Mouse (Mus musculus): Measurements from ENCODE around the gene Trappc5. TPM values are rescaled to one million over a fixed set of nuclear protein-coding genes. Genes with fewer than 3 reads are reported as not detected.

Gene Trappc5
- 28.9 and 29.9 TPM in 2 replicates for polyA plus RNA-seq (2014; fragmentation: Nextera tagmentation; extraction: Ambion mirVana)

- Histone ChIP-seq H3K4me3 (ENCODE audit: low read length) (peak within 1 kb of the TSS; percentile 72), H3K4me1 (ENCODE audit: control insufficient read depth, insufficient read depth, low read length) (no peaks in the 10 kb centered on the region; the same call in 1 of the 2 replicates), H3K27me3 (ENCODE audit: control insufficient read depth, insufficient read depth, low read length) (no peaks in the 10 kb centered on the region), H3K36me3 (ENCODE audit: control insufficient read depth, insufficient read depth, low read length) (peaks cover 20% of the 10 kb centered on the region), H3K4me2 (replicated peaks; ENCODE audit: low read depth, low read length) (peak within 1 kb of the TSS; percentile 56), H3K27ac (ENCODE audit: low read depth, low read length) (peak within 1 kb of the TSS; percentile 84), H3K9me3 (ENCODE audit: control insufficient read depth, low read length) (no peaks in the 10 kb centered on the region), H3K9ac (ENCODE audit: low read depth, low read length) (peak within 1 kb of the TSS; percentile 93)
- WGBS, result 2% methylated on average over 61 of the region's 61 CpGs
- peak; percentile 81 for ATAC-seq (ENCODE audit: low FRiP score, low TSS enrichment)
These were observed at the start of gene Trappc5 for GRCm38 (mm10) chr8:3676131-3676992. TSS of gene Trappc5 (plus strand) at chr8:3676299.

- Histone ChIP-seq H3K27ac (ENCODE audit: low read depth, low read length) (no peak overlapping the region), H3K9ac (ENCODE audit: low read depth, low read length) (no peak overlapping the region), H3K4me2 (replicated peaks; ENCODE audit: low read depth, low read length) (no peak overlapping the region), H3K36me3 (ENCODE audit: control insufficient read depth, insufficient read depth, low read length) (no peaks in the 10 kb centered on the region), H3K9me3 (ENCODE audit: control insufficient read depth, low read length) (no peaks in the 10 kb centered on the region), H3K27me3 (ENCODE audit: control insufficient read depth, insufficient read depth, low read length) (no peaks in the 10 kb centered on the region; the same call in 1 of the 2 replicates), H3K4me3 (ENCODE audit: low read length) (no peak overlapping the region), H3K4me1 (ENCODE audit: control insufficient read depth, insufficient read depth, low read length) (0 out of 2 replicates have a peak, but pooled peaks cover 4% of the 10 kb centered on the region)
- WGBS, result 50% methylated on average over 5 of the region's 5 CpGs
- ATAC-seq (ENCODE audit: low FRiP score, low TSS enrichment), result no peak
These were observed 49.1 kb upstream of the Trappc5 start for GRCm38 (mm10) chr8:3626971-3627370.

- ATAC-seq (ENCODE audit: low FRiP score, low TSS enrichment), result 0 out of 2 replicates have a peak, but pooled peaks have one; percentile 1
- H3K9ac ChIP-seq (ENCODE audit: low read depth, low read length), result no peak overlapping the region
- H3K27ac ChIP-seq (ENCODE audit: low read depth, low read length), result no peak overlapping the region
- no peaks in the 10 kb centered on the region for H3K4me1 ChIP-seq (ENCODE audit: control insufficient read depth, insufficient read depth, low read length)
- H3K4me3 ChIP-seq (ENCODE audit: low read length), result no peak overlapping the region
- no peaks in the 10 kb centered on the region for H3K9me3 ChIP-seq (ENCODE audit: control insufficient read depth, low read length)
- H3K36me3 ChIP-seq (ENCODE audit: control insufficient read depth, insufficient read depth, low read length), result no peaks in the 10 kb centered on the region
- no peaks in the 10 kb centered on the region; the same call in 1 of the 2 replicates for H3K27me3 ChIP-seq (ENCODE audit: control insufficient read depth, insufficient read depth, low read length)
- WGBS, result 22% methylated on average over 5 of the region's 5 CpGs
- H3K4me2 ChIP-seq (replicated peaks; ENCODE audit: low read depth, low read length), result no peak overlapping the region
These were observed 48.1 kb upstream of the Trappc5 start for GRCm38 (mm10) chr8:3628014-3628413.

- H3K9me3 ChIP-seq (ENCODE audit: control insufficient read depth, low read length), result no peaks in the 10 kb centered on the region
- no peaks in the 10 kb centered on the region for H3K36me3 ChIP-seq (ENCODE audit: control insufficient read depth, insufficient read depth, low read length)
- no peak within 1 kb of the TSS for H3K27ac ChIP-seq (ENCODE audit: low read depth, low read length)
- H3K4me3 ChIP-seq (ENCODE audit: low read length), result peak within 1 kb of the TSS; percentile 66
- H3K4me1 ChIP-seq (ENCODE audit: control insufficient read depth, insufficient read depth, low read length), result no peaks in the 10 kb centered on the region
- H3K27me3 ChIP-seq (ENCODE audit: control insufficient read depth, insufficient read depth, low read length), result no peaks in the 10 kb centered on the region; the same call in 1 of the 2 replicates
- peak within 1 kb of the TSS; percentile 75 for H3K4me2 ChIP-seq (replicated peaks; ENCODE audit: low read depth, low read length)
- peak within 1 kb of the TSS; percentile 60 for H3K9ac ChIP-seq (ENCODE audit: low read depth, low read length)
- peak; percentile 88 for ATAC-seq (ENCODE audit: low FRiP score, low TSS enrichment)
- 6% methylated on average over 47 of the region's 47 CpGs for WGBS
These were observed 45.2 kb upstream of the Trappc5 start, which contains the start of gene Stxbp2 for GRCm38 (mm10) chr8:3630647-3631477. TSS of gene Stxbp2 (plus strand) at chr8:3630955.

GRCm38 (mm10) chr8:3631478-3631875 is 44.6 kb upstream of the Trappc5 start:
- no peak overlapping the region for H3K27ac ChIP-seq (ENCODE audit: low read depth, low read length)
- H3K4me1 ChIP-seq (ENCODE audit: control insufficient read depth, insufficient read depth, low read length), result no peaks in the 10 kb centered on the region
- no peaks in the 10 kb centered on the region; the same call in 1 of the 2 replicates for H3K27me3 ChIP-seq (ENCODE audit: control insufficient read depth, insufficient read depth, low read length)
- H3K4me2 ChIP-seq (replicated peaks; ENCODE audit: low read depth, low read length), result peak overlapping the region; percentile 75
- H3K4me3 ChIP-seq (ENCODE audit: low read length), result peak overlapping the region; percentile 66
- 0 out of 2 replicates have a peak, but pooled peaks have one; percentile 14 for ATAC-seq (ENCODE audit: low FRiP score, low TSS enrichment)
- H3K9ac ChIP-seq (ENCODE audit: low read depth, low read length), result peak overlapping the region; percentile 60
- 22% methylated on average over 8 of the region's 8 CpGs for WGBS
- H3K36me3 ChIP-seq (ENCODE audit: control insufficient read depth, insufficient read depth, low read length), result peaks cover 6% of the 10 kb centered on the region
- no peaks in the 10 kb centered on the region for H3K9me3 ChIP-seq (ENCODE audit: control insufficient read depth, low read length)

- H3K9me3 ChIP-seq (ENCODE audit: control insufficient read depth, low read length), result no peaks in the 10 kb centered on the region
- no peak overlapping the region for H3K4me2 ChIP-seq (replicated peaks; ENCODE audit: low read depth, low read length)
- no peak overlapping the region for H3K27ac ChIP-seq (ENCODE audit: low read depth, low read length)
- H3K27me3 ChIP-seq (ENCODE audit: control insufficient read depth, insufficient read depth, low read length), result no peaks in the 10 kb centered on the region
- WGBS, result 23% methylated on average over 5 of the region's 5 CpGs
- H3K4me1 ChIP-seq (ENCODE audit: control insufficient read depth, insufficient read depth, low read length), result 0 out of 2 replicates have a peak, but pooled peaks cover 6% of the 10 kb centered on the region
- no peaks in the 10 kb centered on the region for H3K36me3 ChIP-seq (ENCODE audit: control insufficient read depth, insufficient read depth, low read length)
- no peak overlapping the region for H3K9ac ChIP-seq (ENCODE audit: low read depth, low read length)
- ATAC-seq (ENCODE audit: low FRiP score, low TSS enrichment), result peak; percentile 24; the same call in 1 of the 2 replicates
- H3K4me3 ChIP-seq (ENCODE audit: low read length), result no peak overlapping the region
These were observed 30.3 kb upstream of the Trappc5 start for GRCm38 (mm10) chr8:3645804-3646203.

- H3K9ac ChIP-seq (ENCODE audit: low read depth, low read length), result no peak overlapping the region
- no peaks in the 10 kb centered on the region for H3K9me3 ChIP-seq (ENCODE audit: control insufficient read depth, low read length)
- H3K4me2 ChIP-seq (replicated peaks; ENCODE audit: low read depth, low read length), result no peak overlapping the region
- 78% methylated on average over 6 of the region's 6 CpGs for WGBS
- no peaks in the 10 kb centered on the region for H3K36me3 ChIP-seq (ENCODE audit: control insufficient read depth, insufficient read depth, low read length)
- H3K4me3 ChIP-seq (ENCODE audit: low read length), result no peak overlapping the region
- no peak overlapping the region for H3K27ac ChIP-seq (ENCODE audit: low read depth, low read length)
- no peaks in the 10 kb centered on the region for H3K27me3 ChIP-seq (ENCODE audit: control insufficient read depth, insufficient read depth, low read length)
- no peak; the same call in 1 of the 2 replicates for ATAC-seq (ENCODE audit: low FRiP score, low TSS enrichment)
- H3K4me1 ChIP-seq (ENCODE audit: control insufficient read depth, insufficient read depth, low read length), result 0 out of 2 replicates have a peak, but pooled peaks cover 6% of the 10 kb centered on the region
These were observed 29.1 kb upstream of the Trappc5 start for GRCm38 (mm10) chr8:3646824-3647531.

- no peak for ATAC-seq (ENCODE audit: low FRiP score, low TSS enrichment)
- H3K27ac ChIP-seq (ENCODE audit: low read depth, low read length), result no peak overlapping the region
- H3K36me3 ChIP-seq (ENCODE audit: control insufficient read depth, insufficient read depth, low read length), result no peaks in the 10 kb centered on the region
- no peaks in the 10 kb centered on the region for H3K9me3 ChIP-seq (ENCODE audit: control insufficient read depth, low read length)
- no peak overlapping the region for H3K4me2 ChIP-seq (replicated peaks; ENCODE audit: low read depth, low read length)
- H3K9ac ChIP-seq (ENCODE audit: low read depth, low read length), result no peak overlapping the region
- no peaks in the 10 kb centered on the region for H3K27me3 ChIP-seq (ENCODE audit: control insufficient read depth, insufficient read depth, low read length)
- 65% methylated on average over 4 of the region's 4 CpGs for WGBS
- no peak overlapping the region for H3K4me3 ChIP-seq (ENCODE audit: low read length)
- H3K4me1 ChIP-seq (ENCODE audit: control insufficient read depth, insufficient read depth, low read length), result 0 out of 2 replicates have a peak, but pooled peaks cover 6% of the 10 kb centered on the region
These were observed 28.5 kb upstream of the Trappc5 start for GRCm38 (mm10) chr8:3647561-3647960.
